Mouse (Mus musculus): ENCODE measurements at regions not wholly inside any gene's neighbourhood (a gene's known extent, or its start where the extent isn't known, plus 50 kb on each side); places are given as distances from the start of the nearest gene placed in this dataset.

DNA sequence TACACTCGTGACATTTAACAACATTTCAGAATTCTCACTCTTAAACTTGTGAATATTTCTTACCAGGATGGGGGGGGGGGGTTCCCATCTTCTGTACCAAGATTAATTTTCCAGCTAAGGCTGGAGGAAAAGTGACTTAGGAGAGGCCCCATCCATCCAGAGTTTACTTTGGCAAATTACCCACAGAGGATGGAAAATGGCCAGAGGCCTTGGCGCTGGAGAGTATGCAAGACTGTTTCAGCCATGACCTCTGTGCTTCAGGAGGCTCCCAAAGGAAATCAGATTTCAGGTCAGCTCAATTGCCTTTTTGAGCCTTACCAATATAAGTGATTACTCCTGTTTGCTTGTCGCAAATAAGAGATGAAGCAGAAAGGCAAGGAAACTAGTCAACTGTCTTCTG, 143.4 kb upstream of the F930015N05Rik start:
- DNase-seq = peak; percentile 46 to 49

DNA sequence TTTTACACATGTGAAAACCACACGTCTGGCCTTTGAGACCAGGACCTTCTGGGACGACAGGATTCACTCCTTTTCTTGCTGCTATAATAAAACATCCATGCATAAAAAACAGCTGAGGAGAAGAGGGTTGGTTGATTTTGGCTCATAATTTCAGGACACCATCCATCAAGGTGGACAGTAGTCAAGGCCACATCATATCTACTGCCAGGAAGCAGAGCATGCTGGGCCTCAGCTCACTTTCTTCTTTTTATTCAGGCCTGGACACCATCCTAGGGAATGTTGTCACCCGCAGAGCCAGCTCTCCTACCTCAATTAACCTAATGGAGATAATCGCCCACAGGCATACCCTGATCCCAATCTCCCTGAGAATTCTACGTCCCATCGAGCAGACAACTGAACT, 149.6 kb upstream of the F930015N05Rik start:
- DNase-seq = no peak

DNA sequence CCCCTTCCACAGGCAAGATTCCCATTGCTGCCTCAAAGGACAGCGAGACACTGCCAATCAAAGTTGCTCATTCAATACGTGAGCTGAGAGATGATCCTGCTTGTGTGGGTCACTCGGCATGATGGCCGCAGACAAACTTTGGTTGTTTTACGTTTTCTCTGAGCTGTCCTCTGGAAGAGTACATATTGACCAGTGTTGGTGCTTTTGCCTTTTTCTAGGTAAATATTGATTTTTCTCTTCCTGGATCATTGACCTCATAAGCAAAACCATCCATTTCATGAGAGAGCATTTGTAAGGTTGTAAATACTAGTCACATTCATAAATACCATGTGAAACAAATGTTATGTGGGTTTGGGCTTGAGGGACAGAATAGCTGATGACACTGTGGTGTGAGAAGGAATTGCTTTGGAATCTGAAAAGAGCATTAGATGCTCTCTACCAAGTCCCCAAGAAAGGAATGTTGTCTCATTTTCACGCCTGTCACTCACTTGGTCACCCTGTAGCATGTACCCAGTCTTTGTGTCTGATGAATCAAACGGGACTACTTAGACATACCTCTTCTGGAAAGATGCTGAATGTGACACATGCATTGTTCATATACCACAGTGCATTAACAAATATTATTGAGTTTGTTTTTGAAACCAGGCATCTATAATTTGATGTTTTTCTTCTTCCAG, 150.7 kb upstream of the F930015N05Rik start:
- DNase-seq = no peak

DNA sequence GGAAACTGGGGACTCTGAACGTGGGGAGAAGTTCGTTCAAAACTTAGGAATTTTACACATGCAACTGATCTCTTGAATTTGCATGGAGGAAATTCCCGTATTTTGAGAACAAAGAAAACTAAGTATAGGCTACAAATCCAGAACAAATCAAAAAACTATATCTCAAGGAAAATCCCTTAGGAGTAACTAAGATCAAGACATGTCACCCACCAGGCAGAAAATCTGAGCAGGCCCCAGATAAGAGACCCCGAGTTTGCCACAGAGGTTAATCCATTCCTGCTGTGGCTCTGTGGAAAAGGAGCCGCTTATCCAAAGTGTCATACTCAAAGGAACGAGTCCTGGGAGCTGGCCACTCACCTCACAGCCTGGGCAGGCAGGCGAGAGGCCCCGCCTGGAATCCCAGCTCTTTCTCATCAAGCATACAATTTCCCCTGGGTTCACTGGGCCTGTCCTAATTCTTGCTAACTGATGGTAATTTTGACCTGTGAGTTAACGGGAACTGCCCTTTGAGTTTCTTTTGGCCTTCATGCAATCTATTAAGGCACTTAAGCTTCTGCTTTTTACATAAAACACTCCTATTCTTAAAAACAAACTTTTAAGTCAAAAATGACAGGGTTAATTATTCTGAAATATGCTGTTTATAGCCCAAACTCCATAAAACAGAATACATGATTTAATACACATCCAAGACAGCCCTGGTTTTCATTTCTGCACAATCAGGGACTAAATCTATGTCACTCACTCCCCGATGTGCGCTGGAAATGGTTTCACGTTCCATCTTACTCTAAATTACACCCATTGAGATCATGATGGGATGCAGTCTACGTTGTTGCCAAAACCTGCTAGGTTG, 151.5 kb upstream of the F930015N05Rik start:
- DNase-seq = no peak

DNA sequence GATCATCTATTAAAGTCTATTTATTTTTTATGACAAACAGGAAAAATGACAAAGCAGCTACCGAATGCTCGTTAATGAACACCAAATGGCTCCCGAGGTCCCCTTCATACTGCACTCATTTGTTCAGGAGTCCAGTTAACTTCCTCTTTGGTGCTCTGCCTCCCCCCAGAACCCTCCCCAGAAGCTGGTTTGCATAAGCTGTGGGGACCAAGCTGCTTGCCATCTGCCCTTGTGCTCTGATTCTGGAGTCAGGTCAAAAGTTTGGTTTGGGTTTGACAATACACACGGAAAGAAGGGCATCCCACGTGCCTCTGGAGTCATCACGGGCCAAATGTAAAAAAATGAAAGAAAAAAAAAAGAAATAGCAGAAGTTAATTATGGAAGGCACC, 152.1 kb upstream of the F930015N05Rik start:
- peak; percentile 46 to 62 for DNase-seq

DNA sequence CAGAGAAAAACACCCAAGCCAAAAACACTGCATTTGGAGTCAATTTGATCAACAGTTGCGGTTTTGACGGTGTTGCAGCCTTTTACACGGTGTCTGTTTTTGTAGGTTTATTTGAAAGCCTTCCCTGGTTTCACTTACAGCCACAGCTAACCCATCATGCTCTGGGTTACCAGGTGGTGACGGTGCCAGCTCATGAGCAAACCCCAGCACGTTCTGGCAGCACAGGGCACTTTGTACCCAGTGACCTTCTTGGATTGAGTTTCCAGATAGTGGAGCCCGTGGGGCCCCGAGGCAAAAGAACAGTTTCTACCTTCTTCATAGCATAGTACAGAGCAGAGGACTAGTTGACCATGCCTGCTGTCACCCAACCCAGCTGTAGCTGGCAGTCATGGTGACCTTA, 152.6 kb upstream of the F930015N05Rik start:
- peak; percentile 48 to 61 for DNase-seq

DNA sequence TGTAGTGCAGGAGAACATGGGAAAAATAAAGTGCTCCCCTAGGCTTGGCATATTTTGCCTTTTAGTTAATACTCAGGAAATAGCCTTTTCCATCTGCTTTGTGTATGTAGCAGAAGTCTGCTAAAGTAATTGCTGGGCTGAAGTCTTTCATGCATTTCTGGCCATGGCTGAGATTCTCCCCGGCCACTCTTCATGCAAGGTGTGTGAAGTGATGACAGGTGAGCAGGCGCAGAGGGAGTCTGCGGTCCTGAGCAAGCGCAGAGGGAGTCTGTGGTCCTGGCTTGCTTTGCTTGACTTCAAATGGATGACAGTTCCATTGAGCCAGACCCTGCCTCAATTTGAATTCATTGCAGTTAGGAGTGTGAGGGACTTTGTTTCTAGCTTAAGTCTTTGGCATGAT, 153.6 kb upstream of the F930015N05Rik start:
- no peak for DNase-seq

DNA sequence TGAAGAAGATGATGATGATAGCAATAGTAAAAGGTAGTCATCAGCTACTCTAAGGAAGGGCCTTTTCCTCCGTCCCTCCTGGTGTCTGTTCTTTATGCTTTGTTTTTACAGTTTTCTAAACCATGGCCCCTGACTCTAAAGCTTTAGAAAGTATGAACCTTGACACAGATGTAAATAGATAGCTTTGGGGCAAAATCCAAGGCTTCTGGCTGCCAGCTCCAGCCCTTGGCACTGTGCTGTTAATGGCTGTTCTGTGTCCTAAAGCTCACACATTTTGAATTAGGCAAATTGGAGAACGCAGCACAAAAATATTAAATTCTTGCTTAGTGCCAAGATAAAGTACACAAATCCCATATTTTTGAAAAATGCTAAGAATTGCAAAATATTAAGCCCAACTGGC, 155.8 kb upstream of the F930015N05Rik start:
- no peak for DNase-seq

DNA sequence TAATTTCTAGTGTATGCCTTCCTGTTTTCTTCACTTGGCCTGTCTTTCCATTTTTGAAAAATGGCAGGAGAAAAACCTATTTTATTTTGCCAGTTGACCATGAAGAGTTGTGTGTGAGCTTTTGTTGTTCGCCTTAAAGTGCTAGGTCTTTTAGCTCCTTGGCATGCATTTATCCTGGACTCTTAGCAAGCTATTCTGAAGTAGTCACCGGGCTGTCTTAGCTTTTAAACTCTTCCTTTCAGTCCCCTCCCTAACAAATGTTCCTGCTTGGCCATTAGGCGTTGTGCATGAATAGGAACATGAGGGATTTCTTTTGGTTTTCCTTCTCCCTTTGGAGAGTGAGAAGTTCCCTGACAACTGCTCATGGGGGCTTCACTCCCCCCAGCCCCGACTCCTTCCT, 160.9 kb upstream of the F930015N05Rik start:
- no peak for DNase-seq

DNA sequence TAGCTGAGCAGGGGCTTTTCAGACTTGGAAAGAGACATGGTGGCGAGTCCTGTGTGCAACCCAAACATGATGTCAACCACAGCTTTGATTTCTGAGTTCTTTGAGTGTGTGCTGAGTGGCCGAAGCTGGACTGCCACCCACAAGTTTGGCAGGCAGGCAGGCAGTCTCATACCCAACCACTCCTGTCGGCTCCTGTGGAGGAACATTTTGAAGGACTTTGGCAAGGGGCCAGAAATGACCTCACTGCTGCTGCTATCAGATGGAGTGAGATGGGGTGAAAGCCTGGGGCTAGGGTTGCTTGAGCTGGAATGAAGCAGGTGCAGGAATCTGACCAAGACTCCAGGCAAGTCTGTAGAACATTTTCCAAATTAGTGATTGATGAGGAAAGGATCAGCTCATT, 162.7 kb upstream of the F930015N05Rik start:
- peak; percentile 50 to 69 for DNase-seq

DNA sequence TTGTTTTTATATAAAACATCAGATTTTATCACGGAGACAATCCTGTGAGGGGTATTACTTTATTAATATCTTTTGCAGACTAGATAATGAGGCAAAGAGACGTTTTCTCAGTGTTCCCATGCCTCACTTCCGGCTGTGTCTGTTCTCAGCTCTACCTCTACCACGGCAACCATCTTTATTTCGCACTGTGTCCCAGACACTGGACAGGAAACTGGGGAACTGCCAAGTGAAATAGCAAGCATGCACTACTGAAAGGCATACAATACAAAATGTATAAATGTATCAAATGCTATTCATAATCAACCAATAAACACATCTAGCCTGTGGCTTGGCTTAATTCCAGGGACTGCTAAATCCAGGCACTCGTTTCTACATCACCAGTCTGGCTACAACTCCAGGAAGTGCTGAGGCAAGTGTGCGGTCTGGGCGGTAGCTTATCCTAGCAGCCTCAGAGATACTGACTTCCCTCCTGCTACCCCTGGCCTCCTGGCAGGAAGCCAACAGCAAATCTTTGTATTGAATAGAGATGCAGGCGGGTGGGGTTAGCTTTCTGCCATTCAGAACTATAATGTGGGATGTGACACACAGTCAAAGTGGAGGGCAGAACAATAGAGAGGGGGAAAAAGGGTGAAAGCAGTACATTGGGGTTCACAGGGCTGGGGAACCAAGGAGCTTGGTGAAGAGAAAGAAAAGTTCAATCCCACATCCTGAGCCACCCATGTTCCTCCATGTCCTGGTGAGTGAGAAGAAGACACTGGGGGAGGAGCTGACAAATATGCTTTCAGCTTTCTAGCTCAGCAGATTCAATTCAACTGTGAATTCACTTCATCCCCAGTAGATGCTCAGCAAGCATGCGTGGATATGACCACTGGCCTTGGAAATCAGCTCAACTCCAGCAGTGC, 164.0 kb upstream of the F930015N05Rik start:
- DNase-seq = peak; percentile 27 to 37

DNA sequence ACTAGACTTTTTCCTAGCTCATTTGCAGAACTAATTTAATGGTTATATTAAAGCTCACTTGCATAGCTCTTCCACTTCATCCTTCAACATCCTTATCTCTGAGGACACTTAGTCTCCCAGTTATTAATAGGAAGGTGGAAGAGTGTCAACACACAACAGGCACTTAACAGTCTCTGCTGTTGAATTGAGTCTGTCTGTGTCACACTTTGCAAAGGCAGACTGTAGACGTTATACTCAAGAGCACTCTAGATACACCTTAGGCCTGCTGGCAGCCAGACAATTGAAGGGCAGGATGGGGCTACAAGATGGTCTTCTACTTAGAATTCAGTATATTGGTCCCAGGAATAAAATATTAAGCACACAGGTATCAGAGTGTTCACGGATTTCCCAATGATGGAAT, 172.6 kb upstream of the F930015N05Rik start:
- DNase-seq = no peak

DNA sequence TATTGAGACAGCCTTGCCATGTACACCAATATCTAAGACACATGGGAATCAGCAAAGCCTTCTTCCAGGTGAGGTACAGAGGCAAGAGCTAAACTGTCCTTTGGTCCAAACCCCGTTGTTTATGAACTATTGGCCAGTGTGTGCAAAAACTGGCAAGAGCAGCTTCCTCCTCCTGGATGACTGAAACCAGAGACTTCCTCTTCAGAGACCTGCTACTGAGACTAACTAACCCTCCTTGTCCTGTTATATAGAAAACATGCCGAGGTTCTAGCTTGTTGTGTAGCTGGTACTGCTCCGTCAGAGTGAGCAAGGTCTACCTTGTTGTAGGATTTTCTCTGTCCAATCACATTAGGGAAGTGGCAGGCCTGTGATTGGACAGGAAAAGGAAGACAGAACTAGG, 174.3 kb upstream of the F930015N05Rik start:
- DNase-seq = no peak

DNA sequence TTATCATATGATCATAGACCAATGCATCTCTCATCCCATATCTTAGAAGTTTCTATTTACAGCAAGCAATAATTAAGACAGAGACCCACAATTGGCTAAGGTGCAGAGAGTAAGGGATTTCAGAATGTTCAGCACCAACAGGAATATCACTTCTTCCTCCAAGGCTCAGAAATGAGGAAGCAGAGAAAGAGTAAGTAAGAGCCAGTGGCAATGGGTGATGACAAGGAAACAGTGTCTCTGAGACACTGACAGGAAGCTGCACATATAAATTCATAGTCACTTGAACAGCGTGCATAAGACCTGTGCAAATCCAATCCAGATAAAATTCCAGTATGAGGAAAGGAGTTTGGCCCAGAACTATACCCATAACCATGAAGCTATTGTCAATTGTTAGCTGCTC, 178.7 kb upstream of the F930015N05Rik start:
- DNase-seq = no peak

DNA sequence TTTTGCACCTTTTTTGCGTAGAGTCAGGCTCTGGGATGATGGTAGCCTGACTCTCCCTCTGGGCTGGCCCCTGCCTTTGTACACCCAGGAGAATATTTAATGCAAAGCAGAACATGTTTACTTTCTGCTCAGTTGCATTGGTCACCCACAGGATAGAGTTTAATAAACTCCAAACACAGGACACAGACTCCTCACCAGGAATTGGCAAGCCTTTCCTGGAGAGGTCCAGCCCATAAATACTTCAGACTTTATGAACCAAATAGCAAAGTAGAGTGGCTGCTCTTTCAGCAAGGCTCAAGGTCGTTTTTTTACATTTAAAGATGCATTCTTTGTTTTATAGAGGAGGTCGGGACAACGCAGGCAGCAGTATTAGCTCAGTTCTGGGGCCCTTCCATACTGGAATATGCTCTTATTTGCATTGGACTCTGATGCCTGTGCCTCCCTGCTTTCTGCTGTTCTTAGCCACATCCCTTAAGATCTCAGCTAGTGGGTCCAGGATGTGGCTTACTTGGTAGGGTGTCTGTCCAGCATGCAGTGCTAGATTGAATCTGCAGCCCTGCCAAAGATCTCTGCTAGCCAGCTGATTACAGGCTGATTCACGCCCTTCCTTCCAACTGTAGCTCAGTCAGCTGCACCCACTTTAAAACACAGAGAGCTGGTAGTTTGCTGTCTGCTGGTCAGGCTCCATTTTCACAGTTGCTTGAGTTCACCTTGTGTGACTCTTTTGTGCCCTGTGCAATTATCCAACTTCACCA, 182.4 kb upstream of the F930015N05Rik start:
- DNase-seq = no peak

DNA sequence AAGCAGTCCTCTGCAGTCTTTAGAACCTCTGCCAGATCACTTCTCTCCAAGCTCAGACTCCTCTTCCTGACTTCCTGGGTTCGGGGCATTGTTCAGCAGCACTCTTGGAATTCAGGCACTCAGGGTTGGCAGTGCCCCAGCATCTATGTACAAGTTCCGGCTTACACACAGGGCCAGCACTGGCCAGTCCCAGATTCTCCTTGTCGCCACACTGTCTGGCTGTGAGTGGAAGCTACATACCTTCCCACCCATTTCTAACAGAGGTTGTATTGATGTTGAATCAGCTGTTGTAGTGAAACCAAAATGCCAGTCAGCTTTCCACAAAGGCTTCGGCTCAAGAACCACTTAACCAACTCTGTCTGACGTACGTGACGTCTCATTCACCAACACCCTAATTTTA, 190.7 kb upstream of the F930015N05Rik start:
- DNase-seq = no peak

DNA sequence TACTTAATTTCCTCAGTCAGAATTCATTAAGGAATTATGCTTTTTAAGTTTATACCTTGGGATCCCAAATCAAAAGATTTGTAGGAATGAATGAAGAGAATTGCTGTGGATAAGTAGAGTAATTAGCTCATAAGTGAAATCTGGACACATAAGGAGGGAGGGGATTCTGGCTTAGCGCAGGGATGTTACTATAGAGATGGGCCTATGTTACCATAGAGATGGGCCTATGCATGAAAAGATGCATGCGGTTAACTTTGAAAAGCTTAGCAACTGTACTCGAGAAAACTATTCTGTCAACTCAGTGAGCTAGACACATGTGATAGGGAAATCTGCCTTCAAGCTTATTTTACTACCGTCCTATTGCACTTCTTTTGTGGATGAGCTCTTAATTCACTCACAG, 204.5 kb upstream of the F930015N05Rik start:
- DNase-seq = no peak

DNA sequence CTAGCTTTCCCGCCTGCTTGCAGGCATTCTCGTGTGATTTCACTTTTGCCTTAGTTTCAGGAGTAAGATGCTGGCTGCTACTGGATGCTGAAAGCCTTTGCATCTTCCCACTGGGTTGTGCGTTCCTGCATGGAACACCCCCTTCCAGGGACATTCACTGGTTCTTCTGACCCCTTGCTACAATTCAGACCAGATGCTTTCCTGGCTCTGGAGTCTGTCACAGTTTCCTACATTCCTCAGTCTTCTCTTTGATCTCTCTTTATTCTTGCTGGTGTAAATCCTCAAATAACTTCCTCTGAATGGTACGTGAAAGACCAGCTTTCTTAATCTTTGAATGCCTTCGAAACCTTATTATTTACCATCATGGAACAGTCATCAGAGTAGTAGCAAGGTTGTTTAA, 206.7 kb upstream of the F930015N05Rik start:
- no peak for DNase-seq

DNA sequence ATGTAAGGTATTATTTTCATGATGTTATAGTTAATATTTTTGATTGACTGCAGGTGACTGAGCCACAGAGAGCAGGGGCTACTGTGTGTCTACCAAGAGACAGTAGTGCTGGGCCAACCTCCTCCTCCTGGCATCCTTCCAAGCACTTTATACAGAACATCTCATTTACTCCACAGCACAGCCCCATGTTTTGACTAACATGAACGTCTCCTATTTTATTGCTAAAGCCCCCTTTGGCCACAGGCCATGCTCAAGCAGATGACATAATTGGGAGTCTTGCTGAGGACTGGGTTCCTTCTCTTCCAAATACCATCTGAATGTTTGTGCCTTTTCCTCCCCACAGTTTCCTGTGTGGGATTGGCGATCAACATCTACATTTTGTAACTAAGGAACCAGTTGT, 211.5 kb upstream of the F930015N05Rik start:
- no peak for DNase-seq

DNA sequence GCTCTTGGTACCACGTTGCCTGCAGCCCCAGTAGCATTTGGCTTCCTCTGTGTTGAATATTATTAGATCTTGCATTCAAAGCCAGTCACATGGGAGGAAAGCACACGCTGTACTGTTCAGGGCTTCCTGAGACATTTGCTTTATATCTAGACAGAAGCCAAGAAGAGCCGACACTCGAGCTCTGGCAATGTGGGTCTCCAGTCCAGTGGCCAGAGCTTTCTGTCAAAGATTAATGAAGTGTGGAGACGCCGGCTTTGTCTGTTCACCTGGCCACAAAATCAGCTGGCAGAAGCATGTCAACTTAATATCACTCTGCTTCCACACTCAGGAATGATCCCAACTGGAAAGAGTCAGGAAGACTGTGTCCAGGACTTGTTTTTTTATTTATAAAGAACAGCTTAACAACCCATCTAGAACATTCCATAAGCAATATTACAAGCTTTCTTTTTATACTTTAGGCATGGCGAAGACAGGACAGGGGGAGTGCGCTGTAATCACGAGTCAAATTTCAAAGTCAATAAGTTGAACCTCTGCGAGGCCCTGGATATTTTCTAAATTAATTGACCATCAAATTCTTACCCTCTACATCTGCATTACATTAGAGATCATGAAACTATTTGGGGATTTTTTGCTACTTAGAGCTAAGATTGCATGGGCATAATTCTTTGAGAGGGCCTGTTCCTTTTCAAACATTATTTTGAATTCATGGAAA, 214.3 kb upstream of the F930015N05Rik start:
- DNase-seq = no peak

DNA sequence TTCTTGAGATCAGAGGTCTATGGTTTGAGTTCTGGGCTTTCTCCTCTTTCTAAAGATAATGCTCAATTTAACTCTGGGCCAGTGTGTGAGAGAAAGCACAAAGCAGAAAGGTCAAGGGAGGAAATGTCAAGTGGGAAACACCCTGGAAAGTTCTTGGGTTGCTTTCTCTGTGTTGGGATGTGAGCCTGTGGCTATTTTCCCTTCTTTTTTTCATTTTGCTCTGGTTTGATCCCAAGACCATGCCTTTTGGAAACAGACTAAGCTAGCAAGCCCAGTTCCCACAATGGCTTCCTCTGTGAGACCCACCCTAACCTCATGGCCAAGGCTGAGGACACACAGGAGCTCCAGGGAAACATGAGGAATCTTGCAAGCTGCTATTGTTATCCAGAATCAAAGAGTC, 216.4 kb upstream of the F930015N05Rik start:
- DNase-seq = no peak

DNA sequence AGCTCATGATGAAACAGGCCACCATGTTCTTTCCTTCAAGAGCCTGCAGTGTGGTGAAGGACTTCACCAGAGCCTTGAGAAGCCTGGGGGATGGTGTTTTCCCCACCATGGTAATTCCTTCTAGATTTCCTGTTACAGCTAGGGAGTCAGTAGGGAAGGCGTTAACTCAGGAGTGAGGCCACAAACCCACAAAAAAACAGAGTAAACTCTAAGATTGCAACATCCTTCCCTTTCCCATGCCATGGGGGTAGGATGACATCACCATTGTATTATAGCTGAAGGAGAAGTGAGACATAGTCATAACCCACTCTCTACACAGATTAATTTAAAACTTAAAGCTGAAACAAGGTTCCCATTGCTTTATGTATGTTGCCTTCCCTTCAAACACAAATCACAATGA, 218.7 kb upstream of the F930015N05Rik start:
- DNase-seq = no peak
